Comparison of ENCODE assay signal across 8 mouse cellular contexts in the genomic region with DNA sequence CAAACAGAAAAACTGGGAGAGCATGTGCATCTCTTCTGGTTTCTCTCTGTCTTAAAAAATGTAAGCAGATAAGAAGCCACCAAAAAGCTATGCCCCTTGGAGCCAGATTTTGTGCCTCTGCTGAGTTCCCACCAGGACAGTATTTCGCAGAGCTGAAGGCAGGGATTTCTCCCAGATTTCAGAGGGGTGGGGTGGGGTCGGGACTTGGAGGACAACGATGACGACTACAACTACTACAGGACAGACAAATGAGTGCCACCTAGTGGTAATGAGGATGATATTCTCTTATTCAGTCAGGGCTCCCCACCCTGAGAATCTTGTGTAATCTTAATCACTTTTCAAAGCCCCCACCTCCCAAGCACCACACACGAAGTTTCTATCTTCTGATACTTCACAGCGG. TPM values are rescaled to one million over a fixed set of nuclear protein-coding genes. Genes with fewer than 3 reads are reported as not detected.
DNase-seq lines count a peak whose midpoint lies in the region; ATAC-seq and TF ChIP-seq lines count a peak whose summit lies in the region.

No protein-coding gene starts in this region.

- H3K4me1 ChIP-seq in kidney, embryonic 15.5 days = no peaks in the 10 kb centered on the region
- no peaks in the 10 kb centered on the region for H3K4me1 ChIP-seq in forebrain, embryonic 12.5 days
- no peaks in the 10 kb centered on the region for H3K4me1 ChIP-seq in liver, embryonic 14.5 days (replicated peaks; ENCODE audit: control insufficient read depth in 2 of 2, insufficient read depth in 2 of 2, low read length in 1 of 2)
- H3K4me1 ChIP-seq in stomach, embryonic 15.5 days = no peaks in the 10 kb centered on the region

- TF ChIP-seq CTCF in Patski (IDR thresholded peaks at IDR 0.05) = peak; percentile 46
- peak; percentile 56 for TF ChIP-seq CTCF in liver, embryonic 14.5 days (IDR thresholded peaks at IDR 0.05; ENCODE audit: low read depth)

- H3K4me3 ChIP-seq in kidney, embryonic 15.5 days (replicated peaks) = no peak overlapping the region
- H3K4me3 ChIP-seq in forebrain, embryonic 12.5 days (replicated peaks) = no peak overlapping the region
- no peak overlapping the region for H3K4me3 ChIP-seq in liver, embryonic 14.5 days (ENCODE audit: insufficient read depth in 1 of 2, low read depth in 2 of 2, low read length in 2 of 2)
- no peak overlapping the region for H3K4me3 ChIP-seq in stomach, embryonic 15.5 days (replicated peaks)

- intact Hi-C loops in left cerebral cortex, postnatal 25 days (cut with DNase I) = loop anchor here (5.0 to 10.0 kb wide), 2 partner anchors 77 to 685 kb away; a partner anchor contains a TSS

- H3K4me2 ChIP-seq in kidney, embryonic 15.5 days = peak overlapping the region; percentile 43
- H3K4me2 ChIP-seq in forebrain, embryonic 12.5 days = no peak overlapping the region
- no peak overlapping the region for H3K4me2 ChIP-seq in liver, embryonic 14.5 days (ENCODE audit: low read depth)
- H3K4me2 ChIP-seq in stomach, embryonic 15.5 days = peak overlapping the region; percentile 35; the same call in 1 of the 2 replicates

- in situ Hi-C loops in Patski (cut with MboI; ENCODE audit: low pct_unique_long_range_greater_than_20kb) = loop anchor here (10.0 kb wide), 1 partner anchor 685 kb away; no protein-coding TSS in a partner anchor

- no peak for TF ChIP-seq EP300 in liver, embryonic 14.5 days (IDR thresholded peaks at IDR 0.05; ENCODE audit: low read depth)

- H3K9me3 ChIP-seq in kidney, embryonic 15.5 days (replicated peaks) = no peaks in the 10 kb centered on the region
- no peaks in the 10 kb centered on the region for H3K9me3 ChIP-seq in forebrain, embryonic 12.5 days
- H3K9me3 ChIP-seq in liver, embryonic 14.5 days (ENCODE audit: control insufficient read depth, low read length) = no peaks in the 10 kb centered on the region
- no peaks in the 10 kb centered on the region for H3K9me3 ChIP-seq in stomach, embryonic 15.5 days

- CTCF ChIA-PET in Patski (lab: Charles Lee) = interaction anchor here (1.5 to 1.8 kb wide), 2 partner anchors 166 to 177 kb away, joined by 4 to 8 read pairs; no protein-coding TSS in a partner anchor

- H3K36me3 ChIP-seq in kidney, embryonic 15.5 days = no peaks in the 10 kb centered on the region
- no peaks in the 10 kb centered on the region for H3K36me3 ChIP-seq in forebrain, embryonic 12.5 days (replicated peaks)
- no peaks in the 10 kb centered on the region for H3K36me3 ChIP-seq in liver, embryonic 14.5 days (replicated peaks; ENCODE audit: control insufficient read depth, insufficient read depth, low read depth)
- no peaks in the 10 kb centered on the region for H3K36me3 ChIP-seq in stomach, embryonic 15.5 days

- 21% methylated on average over 6 of the region's 6 CpGs for WGBS in kidney, embryonic 15.5 days
- WGBS in forebrain, embryonic 12.5 days = 25% methylated on average over 6 of the region's 6 CpGs
- 10% methylated on average over 6 of the region's 6 CpGs for WGBS in liver, embryonic 14.5 days (ENCODE audit: insufficient replicate concordance)
- WGBS in stomach, embryonic 15.5 days = 22% methylated on average over 6 of the region's 6 CpGs

- POLR2A ChIA-PET in Patski (lab: Charles Lee) = no interaction called here

- H3K9ac ChIP-seq in kidney, embryonic 15.5 days = no peak overlapping the region
- H3K9ac ChIP-seq in forebrain, embryonic 12.5 days = no peak overlapping the region
- H3K9ac ChIP-seq in liver, embryonic 14.5 days (replicated peaks) = no peak overlapping the region
- H3K9ac ChIP-seq in stomach, embryonic 15.5 days = no peak overlapping the region

- 0 out of 2 replicates have a peak, but pooled peaks have one; percentile 36 for ATAC-seq in kidney, embryonic 15.5 days (replicated peaks; ENCODE audit: low FRiP score)
- no peak for ATAC-seq in Patski
- peak; percentile 57; the same call in 1 of the 2 replicates for ATAC-seq in forebrain, embryonic 12.5 days (ENCODE audit: low FRiP score)
- no peak for ATAC-seq in liver, embryonic 14.5 days (ENCODE audit: insufficient read depth)
- no peak for ATAC-seq in stomach, embryonic 15.5 days (ENCODE audit: insufficient read depth, low FRiP score, low read depth)

- H3K27ac ChIP-seq in kidney, embryonic 15.5 days = no peak overlapping the region
- no peak overlapping the region for H3K27ac ChIP-seq in forebrain, embryonic 12.5 days
- no peak overlapping the region for H3K27ac ChIP-seq in liver, embryonic 14.5 days
- H3K27ac ChIP-seq in stomach, embryonic 15.5 days = no peak overlapping the region

- no peak for DNase-seq in kidney, adult 11 months
- no peak for DNase-seq in Patski (ENCODE audit: low read depth, low spot score)
- DNase-seq in liver, embryonic 14.5 days (ENCODE audit: low read depth in 3 of 3, low spot score in 3 of 3) = no peak
- DNase-seq in ovary, postnatal 10 days (ENCODE audit: low spot score) = no peak
- no peak for DNase-seq in left cerebral cortex, postnatal 25 days (ENCODE audit: low spot score in 2 of 2)

- no peaks in the 10 kb centered on the region for H3K27me3 ChIP-seq in kidney, embryonic 15.5 days
- no peaks in the 10 kb centered on the region for H3K27me3 ChIP-seq in Patski
- no peaks in the 10 kb centered on the region for H3K27me3 ChIP-seq in forebrain, embryonic 12.5 days
- H3K27me3 ChIP-seq in liver, embryonic 14.5 days (ENCODE audit: control insufficient read depth, insufficient read depth, low read length) = no peaks in the 10 kb centered on the region
- H3K27me3 ChIP-seq in stomach, embryonic 15.5 days (replicated peaks) = no peaks in the 10 kb centered on the region

RNA-seq across cellular contexts. Expression of a gene that starts 1.0 kb away (rescaled TPM):
- not detected in 2 replicates for polyA plus RNA-seq in kidney, embryonic 15.5 days (2015; fragmentation: Nextera tagmentation; extraction: Ambion mirVana)
- polyA plus RNA-seq in Patski (2021) = 5.1 TPM
- polyA plus RNA-seq in forebrain, embryonic 12.5 days (2016; fragmentation: Nextera tagmentation; extraction: Ambion mirVana) = 0.98 and 0.99 TPM in 2 replicates
- polyA plus RNA-seq in liver, embryonic 14.5 days (2012; rRNA removed) = 0.02 TPM in 1 of 2 replicates, not detected in the other
- 0.23 TPM in 1 of 2 replicates, not detected in the other for polyA plus RNA-seq in liver, embryonic 14.5 days (2014; fragmentation: Nextera tagmentation; extraction: Ambion mirVana)
- polyA plus RNA-seq in stomach, embryonic 15.5 days (2015; fragmentation: Nextera tagmentation; extraction: Ambion mirVana) = 0.37 and 0.86 TPM in 2 replicates
- total RNA-seq in left cerebral cortex, postnatal 25 days (2021) = 1 to 10 TPM; 1.5 to 2.3 TPM

RNA-seq across cellular contexts. Expression of a gene that starts 52.2 kb away (rescaled TPM):
- 0.14 TPM in 1 of 2 replicates, not detected in the other for polyA plus RNA-seq in kidney, embryonic 15.5 days (2015; fragmentation: Nextera tagmentation; extraction: Ambion mirVana)
- polyA plus RNA-seq in Patski (2021) = 8.2 TPM
- polyA plus RNA-seq in forebrain, embryonic 12.5 days (2016; fragmentation: Nextera tagmentation; extraction: Ambion mirVana) = 0.05 TPM in 1 of 2 replicates, not detected in the other
- 0.02 and 0.04 TPM in 2 replicates for polyA plus RNA-seq in liver, embryonic 14.5 days (2012; rRNA removed)
- not detected in 2 replicates for polyA plus RNA-seq in liver, embryonic 14.5 days (2014; fragmentation: Nextera tagmentation; extraction: Ambion mirVana)
- 0.13 TPM in 1 of 2 replicates, not detected in the other for polyA plus RNA-seq in stomach, embryonic 15.5 days (2015; fragmentation: Nextera tagmentation; extraction: Ambion mirVana)
- not detected for total RNA-seq in left cerebral cortex, postnatal 25 days (2021)

Comparison
In these comparisons a context has a peak if more than half of its experiments do, and no peak if none do; other contexts are left out.
1. ATAC-seq: peak in kidney, embryonic 15.5 days (single experiment) and forebrain, embryonic 12.5 days (single experiment); none in Patski (single experiment), liver, embryonic 14.5 days (single experiment) and stomach, embryonic 15.5 days (single experiment).
2. H3K4me2 ChIP-seq: peak in kidney, embryonic 15.5 days (single experiment) and stomach, embryonic 15.5 days (single experiment); none in forebrain, embryonic 12.5 days (single experiment) and liver, embryonic 14.5 days (single experiment).